Mouse (Mus musculus): ENCODE data around the gene Eml3.
"Not testable (repeated sequence)": the region's sequence is repeated elsewhere in the genome, so short reads cannot be mapped to it uniquely, and the experiment has no call there.

The Eml3 gene

DNA sequence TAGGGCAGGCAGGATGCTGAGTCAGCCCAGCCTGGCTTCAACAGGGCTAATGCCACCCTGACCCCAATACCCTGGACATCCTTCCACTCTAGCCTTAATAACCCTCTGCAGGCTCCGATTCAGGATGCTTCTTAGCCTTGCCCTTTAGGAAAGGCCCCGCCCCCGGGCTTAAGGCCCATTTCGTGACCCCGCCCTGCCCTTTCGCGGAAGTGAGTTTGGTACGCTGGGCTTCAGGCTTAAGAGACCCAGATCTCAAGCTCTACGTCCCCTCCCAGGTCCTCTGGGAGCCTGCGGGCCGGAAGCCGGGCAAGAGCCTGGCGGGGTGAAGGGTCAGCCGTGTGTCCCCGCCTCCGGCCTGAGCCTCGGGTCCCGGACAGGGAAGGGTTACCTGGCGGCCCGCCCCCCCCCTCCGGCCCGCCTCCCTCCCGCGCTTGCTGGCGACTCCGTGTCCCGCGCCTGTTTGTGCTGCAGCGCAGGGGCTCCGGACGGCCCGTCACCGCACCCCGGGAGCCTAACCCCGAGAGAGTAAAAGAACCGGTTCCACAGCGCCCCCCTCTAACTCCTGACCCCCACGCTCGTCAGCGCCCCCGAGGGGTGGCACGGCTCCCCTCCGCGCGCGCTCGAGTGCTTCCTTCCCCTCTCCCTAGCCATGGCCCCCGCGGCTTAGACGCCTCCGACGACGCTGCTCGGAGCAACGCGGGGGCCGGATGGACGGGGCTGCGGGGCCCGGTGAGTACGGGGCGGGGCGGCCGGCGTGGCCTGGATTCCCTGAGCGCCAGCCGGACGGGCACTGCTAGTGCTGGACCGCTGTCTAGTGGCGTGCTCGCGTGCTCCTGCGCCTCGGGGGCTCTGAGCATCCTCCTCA, at the start of gene Eml3, which contains the start of gene Rom1:
Eml3 (plus strand) TSS at position 329 of the 865 bp plus-strand sequence.
Rom1 (minus strand) TSS at position 133 of the 865 bp plus-strand sequence.
- ATAC-seq (ENCODE audit: low TSS enrichment): peak; percentile 25

DNA sequence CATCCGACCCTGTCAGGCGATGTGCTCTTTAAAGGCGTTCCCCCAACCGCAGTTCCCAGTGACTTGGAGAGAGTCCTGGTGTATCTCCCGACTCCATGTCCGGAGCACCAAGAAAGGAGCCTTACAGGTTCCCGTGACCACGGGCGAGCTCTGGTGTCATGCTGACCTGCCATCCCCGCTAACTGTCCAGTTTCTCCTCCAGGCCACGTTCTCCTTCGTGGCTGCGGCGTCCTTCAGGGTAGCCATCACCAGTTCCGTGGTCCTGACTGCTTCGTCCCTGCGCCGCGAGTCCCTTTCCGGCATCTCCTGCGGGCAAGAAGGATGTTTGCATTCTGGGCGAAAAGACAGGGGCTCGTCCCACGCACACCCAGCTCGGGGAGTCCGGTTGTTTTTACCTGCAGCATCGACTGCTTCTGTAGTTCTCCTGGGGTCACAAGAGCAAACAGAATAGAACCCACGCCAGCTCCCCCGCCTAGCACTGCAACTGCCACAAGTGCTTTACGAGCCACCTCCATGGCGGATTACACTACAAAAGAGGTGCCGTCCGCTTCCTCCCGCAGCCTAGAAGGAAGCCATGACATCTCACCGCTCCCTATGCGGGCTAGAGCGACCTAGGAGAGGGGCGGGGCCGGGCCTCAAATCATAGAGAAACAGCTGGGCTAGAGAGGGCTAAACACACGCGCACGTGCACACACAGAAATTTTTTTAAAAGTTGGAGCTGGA, 48.9 kb upstream of the Eml3 start, which contains the start of gene Uqcc3:
Uqcc3 (minus strand) TSS at position 613 of the 723 bp plus-strand sequence.
- ATAC-seq (ENCODE audit: low TSS enrichment): peak; percentile 95

DNA sequence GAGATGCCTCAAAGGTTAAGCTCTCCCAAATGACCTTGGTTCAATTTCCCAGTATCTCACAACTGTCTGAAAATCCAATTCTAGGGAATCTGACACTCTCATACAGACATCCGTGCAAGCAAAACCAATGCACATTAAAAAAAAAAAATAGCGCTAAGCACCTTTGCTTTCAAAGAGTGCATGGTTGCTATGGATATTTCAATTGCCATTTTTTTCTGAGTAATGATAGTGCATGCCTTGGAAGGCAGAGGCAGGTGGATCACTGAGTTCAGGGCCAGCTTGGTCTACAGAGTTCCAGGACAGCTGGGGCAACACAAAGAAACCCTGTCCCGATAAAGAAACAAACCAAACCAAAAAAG, 48.3 kb upstream of the Eml3 start:
- no peak for ATAC-seq (ENCODE audit: low TSS enrichment)

DNA sequence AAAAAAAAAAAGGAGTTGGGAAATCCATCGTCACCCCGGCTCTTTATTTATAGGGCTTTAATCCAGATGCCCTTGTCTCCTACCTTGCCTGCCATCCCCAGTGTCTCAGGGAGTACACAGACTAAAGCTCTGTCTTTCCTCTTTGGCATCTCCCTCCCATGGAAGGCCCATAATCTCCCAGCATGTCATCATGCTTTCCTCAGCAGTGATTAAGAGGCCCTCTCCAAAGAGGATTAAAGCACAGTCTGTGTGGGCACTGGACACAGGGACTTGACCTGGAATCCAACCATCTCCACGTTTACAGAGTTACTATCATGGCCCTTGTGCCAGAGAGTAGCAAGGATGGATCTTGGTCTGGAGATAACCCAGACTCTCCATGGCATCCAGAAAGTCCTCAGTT, 45.7 kb upstream of the Eml3 start, which contains the start of the genes Lbhd1 and Gm49403:
Lbhd1 (plus strand) TSS at position 117 of the 400 bp plus-strand sequence.
Gm49403 (plus strand) TSS at position 315 of the 400 bp plus-strand sequence.
- no peak for ATAC-seq (ENCODE audit: low TSS enrichment)

DNA sequence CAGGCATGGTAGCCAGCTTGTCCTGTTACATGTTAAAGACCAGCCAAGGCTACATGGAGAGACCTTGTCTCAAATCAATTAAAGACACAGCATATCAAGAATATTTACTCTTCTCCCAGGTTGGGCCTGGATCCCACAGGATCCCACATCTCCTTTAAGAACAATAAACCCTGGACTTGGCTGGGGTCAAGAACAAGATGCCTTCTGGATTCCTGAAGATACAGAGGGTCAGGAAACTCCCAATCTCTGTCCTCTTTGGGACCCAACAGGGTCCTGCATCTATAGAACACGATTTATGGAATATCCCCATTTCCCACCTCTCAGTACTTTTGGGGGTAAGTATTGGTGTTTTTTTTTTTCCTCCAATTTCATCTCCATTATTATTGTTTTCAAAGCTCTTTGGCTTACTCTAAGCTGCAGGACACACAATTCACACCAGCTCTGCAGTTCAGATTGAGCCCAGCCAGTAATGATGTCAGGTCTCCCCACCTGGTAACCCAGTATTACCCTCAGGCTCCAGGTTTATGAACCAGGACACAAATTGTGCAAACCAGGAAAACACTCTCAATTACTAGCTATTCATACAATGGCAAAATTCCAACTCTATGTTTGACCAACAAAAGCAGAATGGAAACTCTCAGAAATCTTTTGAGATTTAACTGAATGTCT, 42.3 kb upstream of the Eml3 start:
- no peak for ATAC-seq (ENCODE audit: low TSS enrichment)

DNA sequence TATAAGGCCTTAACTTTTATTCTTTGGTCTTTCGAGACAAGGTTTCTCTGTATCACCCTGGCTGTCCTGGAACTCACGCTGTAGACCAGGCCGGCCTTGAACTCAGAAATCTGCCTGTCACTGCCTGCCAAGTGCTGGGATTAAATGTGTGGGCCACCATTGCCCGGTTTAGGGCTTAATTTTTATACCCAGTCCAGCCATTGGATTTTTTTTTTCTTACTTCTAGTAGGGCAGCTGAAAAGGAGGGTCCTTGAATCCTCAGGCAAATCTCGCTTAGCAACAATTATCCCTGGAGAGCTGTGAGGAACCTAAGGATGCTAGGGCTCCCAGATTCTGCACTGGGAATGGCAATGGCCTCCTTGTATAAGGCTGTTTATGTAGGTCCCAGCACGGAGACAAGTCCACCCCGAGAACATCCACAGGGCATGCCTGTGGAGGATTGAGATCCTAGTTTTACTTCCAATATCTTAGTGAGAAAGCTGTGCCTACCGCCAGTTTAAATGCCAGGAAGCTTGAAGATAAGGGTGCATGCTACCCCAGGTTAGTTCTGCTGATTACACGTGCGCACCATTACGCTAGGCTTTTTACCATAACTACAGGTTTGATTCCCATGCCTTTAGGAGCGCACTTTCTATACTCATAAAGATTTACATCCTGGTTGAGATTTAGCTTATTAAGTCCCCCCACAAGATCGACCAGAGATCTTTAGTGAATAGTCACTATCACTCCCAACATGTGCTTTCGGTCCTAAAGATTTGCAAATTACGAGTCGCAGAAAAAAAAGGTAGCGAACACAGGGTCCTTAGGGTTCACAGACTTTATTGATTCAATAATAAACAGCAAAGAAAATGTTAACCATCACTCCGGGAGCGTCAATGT, 41.5 kb upstream of the Eml3 start:
- ATAC-seq (ENCODE audit: low TSS enrichment): no peak

DNA sequence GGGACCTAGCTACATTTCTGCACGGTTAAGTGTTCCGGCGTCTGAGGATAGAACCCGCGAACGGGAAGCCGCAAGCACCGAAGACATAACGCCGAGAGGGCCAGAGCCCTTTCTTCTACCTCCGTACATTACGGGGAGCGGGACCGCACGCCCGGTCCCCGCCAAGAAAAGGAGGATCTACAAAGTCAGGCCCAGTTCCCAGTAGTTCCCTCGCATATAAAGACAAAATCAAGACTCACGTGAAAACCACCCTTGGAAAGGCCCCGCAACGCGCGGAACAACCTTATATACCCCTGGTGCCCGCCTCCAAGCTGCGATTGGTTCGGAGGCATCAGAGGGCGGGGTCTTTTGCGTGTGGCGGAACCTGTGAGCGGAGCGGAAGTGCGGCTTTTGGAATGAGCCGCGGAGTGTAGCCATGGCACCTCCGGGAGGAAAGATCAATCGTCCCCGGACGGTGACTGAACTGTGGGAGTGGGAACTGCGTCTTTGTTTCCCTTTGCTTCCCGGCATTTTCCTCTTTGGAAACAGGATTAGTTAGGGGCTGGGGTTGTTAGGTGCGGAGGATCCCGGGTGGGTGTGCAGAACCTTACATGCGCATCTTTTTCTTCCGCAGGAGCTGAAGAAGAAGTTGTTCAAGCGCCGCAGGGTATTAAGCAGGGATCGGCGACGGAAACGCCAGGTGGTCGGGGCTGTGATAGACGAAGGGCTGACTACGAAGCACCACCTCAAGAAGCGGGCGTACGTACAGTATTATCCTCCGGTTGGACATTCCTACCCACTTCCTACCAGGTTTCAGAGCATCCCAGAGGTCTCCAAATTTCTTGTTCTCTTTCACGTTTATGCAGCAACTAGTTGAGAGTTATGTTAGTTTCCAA, 40.6 kb upstream of the Eml3 start, which contains the start of the genes 1810009A15Rik and Gm49416:
1810009A15Rik (plus strand) TSS at position 343 of the 875 bp plus-strand sequence.
Gm49416 (plus strand) TSS at position 416 of the 875 bp plus-strand sequence.
- ATAC-seq (ENCODE audit: low TSS enrichment): peak; percentile 92

DNA sequence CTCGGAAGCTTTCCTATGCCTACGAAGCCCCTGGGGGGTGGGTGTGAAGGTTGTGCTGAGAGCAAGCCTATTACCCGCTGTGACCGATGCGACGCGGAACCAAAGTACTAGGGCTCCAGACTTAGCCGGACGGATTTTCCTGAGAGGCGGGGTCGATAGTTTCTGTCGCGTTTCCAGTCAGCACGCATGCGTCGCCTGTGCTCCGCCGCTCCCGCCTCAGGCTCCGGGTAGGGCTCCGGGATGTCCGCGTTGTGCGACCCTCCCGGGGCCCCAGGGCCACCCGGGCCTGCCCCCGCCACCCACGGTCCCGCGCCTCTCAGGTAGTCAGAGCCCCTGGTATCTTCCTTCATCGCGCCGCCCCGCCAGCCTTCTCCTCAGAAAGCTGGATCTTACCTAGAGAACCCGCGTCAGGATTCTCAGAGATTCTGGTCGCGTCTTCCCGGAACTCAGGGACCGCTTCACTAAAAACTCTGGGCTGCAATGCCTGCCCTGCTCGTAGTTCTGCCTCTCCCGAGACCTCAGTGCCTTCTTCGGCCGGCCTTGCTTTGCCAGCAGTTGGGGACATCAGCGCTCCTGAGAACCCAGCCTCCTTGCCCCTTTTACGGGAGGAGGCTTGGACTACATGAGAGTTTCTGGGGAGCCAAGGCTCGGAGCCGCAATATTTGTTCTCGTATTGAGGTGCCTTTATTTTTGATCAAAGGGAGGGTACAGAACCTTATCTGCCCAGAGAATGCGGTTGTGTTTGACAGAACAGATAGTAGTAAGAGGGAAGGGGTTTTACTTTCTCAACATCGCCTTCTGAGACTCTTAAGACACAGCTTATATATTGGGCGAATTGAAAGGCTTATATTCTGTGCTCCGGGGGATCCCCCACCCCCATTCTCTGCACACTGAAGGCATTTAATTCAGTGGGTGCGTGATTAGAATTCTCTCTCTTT, 36.3 kb upstream of the Eml3 start, which contains the start of gene Ints5:
Ints5 (plus strand) TSS at position 177 of the 938 bp plus-strand sequence.
- peak; percentile 58 for ATAC-seq (ENCODE audit: low TSS enrichment)

DNA sequence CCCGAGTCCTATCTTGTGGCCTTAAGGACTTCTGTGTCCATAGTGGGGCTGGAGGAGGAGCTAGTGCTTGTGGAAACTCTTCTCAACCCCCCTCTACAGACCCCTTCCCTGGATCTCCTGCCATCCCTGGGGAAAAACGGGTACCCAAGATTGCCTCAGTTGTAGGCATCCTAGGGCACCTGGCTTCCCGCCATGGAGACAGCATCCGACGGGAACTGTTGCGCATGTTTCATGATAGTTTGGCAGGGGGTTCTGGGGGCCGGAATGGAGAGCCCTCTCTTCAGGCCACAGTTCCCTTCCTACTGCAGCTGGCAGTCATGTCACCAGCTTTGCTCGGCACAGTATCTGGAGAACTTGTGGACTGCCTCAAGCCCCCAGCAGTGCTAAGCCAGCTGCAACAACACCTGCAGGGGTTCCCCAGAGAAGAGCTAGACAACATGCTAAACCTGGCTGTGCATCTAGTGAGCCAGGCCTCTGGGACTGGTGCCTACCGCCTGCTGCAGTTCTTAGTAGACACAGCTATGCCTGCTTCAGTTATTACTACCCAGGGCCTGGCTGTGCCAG, 33.9 kb upstream of the Eml3 start:
- ATAC-seq (ENCODE audit: low TSS enrichment): no peak

DNA sequence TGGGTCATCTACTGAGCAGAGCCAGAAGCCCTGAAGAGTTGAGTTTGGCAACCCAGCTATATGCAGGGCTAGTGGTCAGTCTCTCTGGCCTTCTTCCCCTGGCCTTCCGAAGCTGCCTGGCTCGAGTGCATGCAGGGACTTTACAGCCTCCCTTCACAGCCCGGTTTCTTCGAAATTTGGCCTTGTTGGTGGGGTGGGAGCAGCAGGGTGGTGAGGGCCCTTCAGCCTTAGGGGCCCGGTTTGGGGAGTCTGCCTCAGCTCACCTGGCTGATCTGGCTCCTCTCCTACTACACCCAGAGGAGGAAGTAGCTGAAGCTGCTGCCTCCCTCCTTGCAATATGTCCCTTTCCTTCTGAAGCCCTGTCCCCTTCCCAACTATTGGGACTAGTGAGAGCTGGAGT, 33.1 kb upstream of the Eml3 start:
- not testable (repeated sequence) for ATAC-seq (ENCODE audit: low TSS enrichment)

DNA sequence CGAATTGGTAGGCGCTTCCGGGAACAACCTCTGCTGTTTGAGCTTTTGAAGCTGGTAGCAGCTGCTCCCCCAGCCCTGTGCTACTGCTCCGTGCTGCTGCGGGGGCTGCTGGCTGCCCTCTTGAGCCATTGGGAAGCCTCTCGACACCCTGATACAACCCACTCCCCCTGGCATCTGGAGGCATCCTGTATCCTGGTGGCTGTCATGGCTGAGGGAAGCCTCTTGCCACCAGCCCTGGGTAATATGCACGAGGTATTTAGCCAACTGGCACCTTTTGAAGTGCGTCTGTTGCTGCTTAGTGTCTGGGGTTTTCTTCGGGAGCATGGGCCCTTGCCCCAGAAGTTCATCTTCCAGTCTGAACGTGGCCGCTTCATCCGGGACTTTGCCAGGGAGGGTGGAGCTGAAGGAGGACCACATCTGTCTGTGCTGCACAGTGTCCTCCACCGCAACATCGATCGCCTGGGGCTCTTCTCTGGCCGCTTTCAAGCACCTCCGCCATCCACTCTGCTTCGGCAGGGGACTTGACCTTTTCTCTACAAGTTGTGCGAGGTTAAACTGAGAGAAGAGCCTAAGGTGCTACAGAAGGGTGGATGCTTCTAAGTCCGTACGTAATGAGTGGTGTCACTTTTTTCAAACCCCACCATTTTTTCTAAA, 32.0 kb upstream of the Eml3 start:
- ATAC-seq (ENCODE audit: low TSS enrichment): not testable (repeated sequence)

DNA sequence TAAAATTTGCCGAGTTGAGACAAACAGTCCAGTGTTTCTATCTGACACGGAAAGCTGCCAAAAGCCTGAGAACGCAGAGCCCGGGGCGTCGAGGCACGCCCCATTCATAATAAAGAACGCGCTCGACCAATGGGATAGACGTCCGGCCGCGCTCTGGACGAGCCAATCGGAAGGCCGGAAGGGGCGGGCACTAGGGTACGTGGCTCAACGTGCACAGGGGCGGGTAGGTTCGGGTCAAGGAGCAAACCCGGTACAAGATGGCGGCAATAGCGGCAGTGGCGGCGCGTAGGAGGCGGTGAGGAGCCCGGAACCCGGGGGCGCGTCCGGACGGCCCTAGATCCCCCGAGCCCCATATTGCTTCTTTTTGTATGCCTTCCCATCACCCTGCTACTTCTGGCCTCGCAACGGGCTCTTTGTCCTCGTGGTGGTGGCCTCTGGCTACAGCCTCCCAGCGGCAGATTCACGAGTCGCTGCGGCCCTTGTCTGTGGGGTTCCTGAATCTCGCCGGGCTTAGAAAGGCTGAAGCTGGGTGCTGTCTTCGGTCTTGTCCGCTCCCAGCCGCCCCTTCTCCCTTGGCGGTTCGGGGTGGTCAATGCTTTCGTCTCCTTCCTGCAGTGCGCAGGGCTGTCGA, 31.4 kb upstream of the Eml3 start, which contains the start of gene Ganab:
Ganab (plus strand) TSS at position 207 of the 631 bp plus-strand sequence.
- peak; percentile 98 for ATAC-seq (ENCODE audit: low TSS enrichment)

DNA sequence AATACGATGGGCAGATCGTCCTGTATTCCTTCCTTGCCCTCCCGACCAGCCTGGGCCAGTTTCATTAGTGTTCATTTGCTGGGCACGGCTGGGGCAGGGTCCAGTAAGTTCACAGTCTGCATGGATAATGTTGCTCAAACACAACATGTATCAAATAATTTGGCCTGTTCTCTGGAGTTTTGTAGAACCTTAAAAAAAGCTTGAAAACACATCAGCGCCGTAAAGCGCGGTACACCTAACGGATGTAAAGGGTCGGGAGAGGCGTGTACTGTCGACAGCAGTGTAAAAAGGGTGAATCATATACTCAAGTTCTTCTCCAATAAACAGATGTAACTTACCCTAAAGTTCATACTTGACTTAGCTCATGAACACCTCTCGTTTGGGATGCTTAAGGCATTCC, 30.8 kb upstream of the Eml3 start:
- no peak for ATAC-seq (ENCODE audit: low TSS enrichment)

DNA sequence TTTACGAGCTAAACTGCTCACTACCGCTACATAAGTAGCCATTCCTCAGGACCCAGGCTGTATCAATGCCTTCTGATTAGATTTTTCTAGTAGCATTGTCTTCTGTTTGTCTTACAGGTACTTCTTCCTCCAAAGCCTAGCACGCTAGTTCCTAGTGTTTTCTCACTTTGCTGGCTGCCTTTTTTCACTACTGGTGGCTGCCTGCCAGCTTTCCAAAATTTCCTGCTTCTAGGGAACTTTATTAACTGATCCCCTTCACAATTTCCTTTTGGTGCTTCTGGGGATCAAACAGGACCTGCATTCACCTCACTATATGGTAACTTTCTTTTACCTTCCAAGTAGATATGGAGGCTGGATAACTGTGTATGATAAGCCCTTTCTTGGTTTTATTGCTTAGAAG, 30.3 kb upstream of the Eml3 start:
- no peak for ATAC-seq (ENCODE audit: low TSS enrichment)

DNA sequence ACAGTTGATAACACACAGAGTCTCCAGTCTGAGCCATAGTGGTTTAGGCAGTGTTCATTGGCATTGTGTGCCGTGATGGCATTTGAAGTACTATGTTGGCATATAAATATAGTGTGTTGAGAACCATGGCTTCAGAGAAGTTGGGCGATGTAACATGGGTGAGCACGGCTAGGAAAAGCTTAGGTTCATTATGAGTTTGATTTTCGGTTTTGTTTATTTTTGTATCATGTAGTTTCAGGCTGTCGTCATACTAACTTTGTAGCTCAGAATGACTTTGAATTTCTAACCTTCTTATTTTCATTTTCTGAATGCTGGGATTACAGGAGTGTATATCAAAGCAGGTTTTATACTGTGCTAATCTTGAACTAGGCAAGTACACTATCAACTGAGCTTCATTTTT, 25.9 kb upstream of the Eml3 start:
- no peak for ATAC-seq (ENCODE audit: low TSS enrichment)

DNA sequence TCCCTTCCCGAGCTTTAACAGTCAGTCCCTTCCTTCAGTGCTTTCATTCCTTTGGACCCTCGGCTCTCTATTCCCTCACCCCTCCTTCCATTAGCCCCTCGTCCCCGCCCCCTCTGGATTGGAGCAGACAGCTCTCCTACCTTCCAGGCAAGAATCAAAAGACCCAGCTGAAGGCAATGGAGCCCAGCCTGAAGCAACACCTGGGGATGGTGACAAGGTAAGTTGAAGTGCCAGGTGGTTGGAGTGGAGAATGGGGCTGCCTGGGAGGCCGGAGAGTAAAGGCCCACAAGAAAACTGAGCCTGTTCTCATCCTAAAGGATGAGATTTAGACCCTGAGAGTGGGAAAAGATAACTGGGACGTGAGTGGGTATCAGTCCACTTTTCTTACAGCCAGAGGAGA, 20.8 kb upstream of the Eml3 start:
- ATAC-seq (ENCODE audit: low TSS enrichment): no peak

DNA sequence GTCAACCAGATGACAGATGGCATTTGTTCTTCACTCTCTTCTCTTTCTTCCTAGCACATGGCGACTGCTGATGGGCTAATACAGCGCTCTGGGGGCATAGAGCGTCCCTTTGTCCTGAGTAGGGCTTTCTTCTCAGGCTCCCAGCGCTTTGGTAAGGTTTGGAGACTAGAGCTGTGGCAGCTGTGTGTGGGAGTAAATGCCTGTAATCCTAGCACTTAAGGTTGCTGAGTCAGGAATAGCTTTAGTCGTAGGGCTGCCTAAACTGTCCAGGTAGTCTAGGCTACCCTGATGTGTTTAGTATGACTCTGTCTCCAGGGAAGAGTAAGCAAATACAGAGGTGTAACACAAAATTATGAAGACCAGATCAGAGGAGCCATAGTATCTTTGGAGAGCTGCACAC, 17.5 kb upstream of the Eml3 start:
- ATAC-seq (ENCODE audit: low TSS enrichment): peak; percentile 65

Data from frontal cortex, adult (tissue).